Mouse (Mus musculus): Measurements from ENCODE around the gene Olfr64. TPM values are rescaled to one million over a fixed set of nuclear protein-coding genes. Genes with fewer than 3 reads are reported as not detected.

Olfr64 gene
- polyA plus RNA-seq (2015; fragmentation: Nextera tagmentation; extraction: Ambion mirVana), result not detected in 2 replicates

DNA sequence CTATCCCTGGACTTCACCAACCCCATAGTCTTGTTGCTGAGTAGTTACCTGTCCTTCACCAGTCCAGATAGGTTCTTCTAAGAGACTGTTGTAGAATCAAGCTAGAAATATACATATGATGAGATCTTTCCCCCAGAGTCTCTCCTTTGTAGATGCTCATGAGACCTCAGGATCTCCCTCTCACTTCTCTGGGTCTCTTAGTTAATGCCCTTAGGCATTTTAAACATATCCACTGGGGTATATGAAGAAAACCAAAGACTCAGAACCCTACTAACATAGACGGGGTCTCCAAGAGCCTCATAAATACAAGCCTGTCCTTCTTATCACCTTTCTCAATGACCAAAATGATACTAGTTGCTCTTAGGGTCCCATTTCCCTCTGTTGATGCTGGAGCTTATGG, at the start of gene Olfr64:
TSS of gene Olfr64 (minus strand) at position 101 of the 400 bp plus-strand sequence.
- Histone ChIP-seq H3K9me3 (replicated peaks; ENCODE audit: control insufficient read depth, low read length, poor library complexity, severe bottlenecking) (0 out of 2 replicates have a peak, but pooled peaks cover 3% of the 10 kb centered on the region), H3K27ac (ENCODE audit: low read length) (no peak within 1 kb of the TSS), H3K9ac (ENCODE audit: low read depth, low read length) (no peak within 1 kb of the TSS), H3K27me3 (ENCODE audit: control insufficient read depth, insufficient read depth, low read depth, low read length) (no peaks in the 10 kb centered on the region), H3K4me1 (ENCODE audit: control insufficient read depth, insufficient read depth, low read length) (no peaks in the 10 kb centered on the region), H3K4me2 (ENCODE audit: low read length) (no peak within 1 kb of the TSS), H3K36me3 (ENCODE audit: control insufficient read depth, insufficient read depth, low read length) (no peaks in the 10 kb centered on the region), H3K4me3 (ENCODE audit: low read depth, low read length) (no peak within 1 kb of the TSS)
- 85% methylated on average over 1 of the region's 1 CpGs for WGBS
- no peak for ATAC-seq

DNA sequence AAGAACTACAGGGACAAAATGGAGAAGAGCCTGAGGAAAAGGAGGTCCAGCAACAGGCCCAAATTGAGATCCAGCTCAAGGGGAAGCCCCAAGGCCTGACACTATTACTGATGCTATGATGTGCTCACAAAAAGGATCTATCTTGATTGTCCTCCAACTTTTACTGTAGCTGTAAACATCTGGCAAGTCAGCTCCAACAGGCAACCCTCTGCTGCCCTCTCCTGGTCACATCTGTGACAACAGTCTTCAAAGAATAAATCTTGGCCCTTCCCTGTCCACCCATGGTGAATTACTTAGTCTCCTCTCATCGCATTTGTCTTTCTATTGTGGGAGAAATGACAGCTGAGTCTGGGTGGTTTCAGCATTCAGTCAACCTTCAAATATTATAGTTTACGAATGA, 48.4 kb upstream of the Olfr64 start:
- Histone ChIP-seq H3K4me2 (ENCODE audit: low read length) (no peak overlapping the region), H3K4me3 (ENCODE audit: low read depth, low read length) (no peak overlapping the region), H3K27ac (ENCODE audit: low read length) (no peak overlapping the region), H3K36me3 (ENCODE audit: control insufficient read depth, insufficient read depth, low read length) (no peaks in the 10 kb centered on the region), H3K27me3 (ENCODE audit: control insufficient read depth, insufficient read depth, low read depth, low read length) (no peaks in the 10 kb centered on the region), H3K9ac (ENCODE audit: low read depth, low read length) (no peak overlapping the region), H3K9me3 (replicated peaks; ENCODE audit: control insufficient read depth, low read length, poor library complexity, severe bottlenecking) (no peaks in the 10 kb centered on the region), H3K4me1 (ENCODE audit: control insufficient read depth, insufficient read depth, low read length) (no peaks in the 10 kb centered on the region)
- no peak for ATAC-seq
- 23% methylated on average over 2 of the region's 2 CpGs for WGBS

DNA sequence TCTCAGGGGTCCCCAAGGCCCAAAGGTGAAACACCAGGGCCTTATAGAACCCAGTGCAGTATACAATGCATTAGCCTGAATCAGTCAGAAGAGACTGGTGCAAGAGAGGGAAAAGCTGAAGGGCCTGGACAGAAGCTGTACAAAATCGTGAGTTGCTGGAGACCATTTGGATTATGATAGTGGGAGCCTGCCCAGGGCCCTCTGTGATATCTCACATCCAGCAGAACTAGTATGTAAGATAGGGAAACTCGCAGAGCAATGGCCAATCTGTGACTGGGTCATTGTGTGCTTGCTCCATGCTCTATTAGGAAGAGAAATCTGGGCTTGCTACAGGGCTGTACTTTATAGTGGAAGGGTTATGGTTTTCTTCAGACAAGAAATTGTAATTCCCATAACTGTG, 40.0 kb upstream of the Olfr64 start, which contains the start of gene Olfr632:
TSS of gene Olfr632 (plus strand) at position 84 of the 400 bp plus-strand sequence.
- no peak within 1 kb of the TSS for H3K27ac ChIP-seq (ENCODE audit: low read length)
- WGBS, result 79% methylated on average over 2 of the region's 2 CpGs
- H3K4me1 ChIP-seq (ENCODE audit: control insufficient read depth, insufficient read depth, low read length), result no peaks in the 10 kb centered on the region
- H3K9ac ChIP-seq (ENCODE audit: low read depth, low read length), result no peak within 1 kb of the TSS
- H3K27me3 ChIP-seq (ENCODE audit: control insufficient read depth, insufficient read depth, low read depth, low read length), result no peaks in the 10 kb centered on the region
- ATAC-seq, result no peak
- H3K4me3 ChIP-seq (ENCODE audit: low read depth, low read length), result no peak within 1 kb of the TSS
- no peak within 1 kb of the TSS for H3K4me2 ChIP-seq (ENCODE audit: low read length)
- H3K36me3 ChIP-seq (ENCODE audit: control insufficient read depth, insufficient read depth, low read length), result no peaks in the 10 kb centered on the region
- no peaks in the 10 kb centered on the region for H3K9me3 ChIP-seq (replicated peaks; ENCODE audit: control insufficient read depth, low read length, poor library complexity, severe bottlenecking)

DNA sequence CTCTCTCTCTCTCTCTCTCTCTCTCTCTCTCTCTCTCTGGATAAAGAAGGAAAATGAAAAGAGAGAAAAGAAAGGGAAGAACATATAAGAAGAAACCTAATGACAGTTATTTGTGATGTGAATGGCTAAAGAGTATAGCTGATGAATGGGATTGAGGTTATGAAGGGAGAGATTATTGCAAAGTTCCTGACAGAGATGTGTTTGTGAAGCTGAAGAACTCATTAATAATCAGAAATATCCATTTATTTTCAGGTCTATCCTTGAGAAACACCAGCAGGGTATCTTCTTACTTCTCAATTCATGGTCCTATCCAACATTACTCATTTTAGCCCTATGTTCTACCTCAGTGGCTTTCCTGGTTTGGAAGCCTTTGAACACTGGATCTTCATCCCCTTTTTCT, 34.2 kb upstream of the Olfr64 start, which contains the start of gene Olfr631:
TSS of gene Olfr631 (plus strand) at position 301 of the 400 bp plus-strand sequence.
- H3K4me2 ChIP-seq (ENCODE audit: low read length), result no peak within 1 kb of the TSS
- H3K9ac ChIP-seq (ENCODE audit: low read depth, low read length), result no peak within 1 kb of the TSS
- H3K9me3 ChIP-seq (replicated peaks; ENCODE audit: control insufficient read depth, low read length, poor library complexity, severe bottlenecking), result no peaks in the 10 kb centered on the region
- H3K27ac ChIP-seq (ENCODE audit: low read length), result no peak within 1 kb of the TSS
- no peaks in the 10 kb centered on the region for H3K36me3 ChIP-seq (ENCODE audit: control insufficient read depth, insufficient read depth, low read length)
- H3K4me1 ChIP-seq (ENCODE audit: control insufficient read depth, insufficient read depth, low read length), result no peaks in the 10 kb centered on the region
- H3K4me3 ChIP-seq (ENCODE audit: low read depth, low read length), result no peak within 1 kb of the TSS
- ATAC-seq, result no peak
- H3K27me3 ChIP-seq (ENCODE audit: control insufficient read depth, insufficient read depth, low read depth, low read length), result no peaks in the 10 kb centered on the region

DNA sequence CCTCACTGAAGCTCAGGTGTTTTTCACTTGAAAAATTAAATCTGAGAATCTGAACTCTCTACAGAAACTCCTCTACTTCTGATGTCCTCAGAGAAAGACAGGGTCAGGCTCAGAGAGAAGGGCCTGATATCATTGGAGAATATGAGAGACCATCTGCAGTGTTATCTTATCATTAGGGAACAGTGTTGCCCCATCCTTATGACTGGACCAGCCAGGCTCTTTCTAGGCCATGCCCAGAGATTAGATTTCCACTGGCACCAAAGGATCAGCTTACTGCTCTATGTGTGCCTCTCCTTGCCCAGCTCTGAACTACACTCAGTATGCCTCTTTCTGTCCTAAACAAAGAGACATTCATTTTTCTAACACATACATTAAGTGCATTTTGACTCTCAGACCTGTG, 21.1 kb upstream of the Olfr64 start:
- Histone ChIP-seq H3K4me2 (ENCODE audit: low read length) (no peak overlapping the region), H3K4me3 (ENCODE audit: low read depth, low read length) (no peak overlapping the region), H3K27me3 (ENCODE audit: control insufficient read depth, insufficient read depth, low read depth, low read length) (no peaks in the 10 kb centered on the region), H3K27ac (ENCODE audit: low read length) (no peak overlapping the region), H3K36me3 (ENCODE audit: control insufficient read depth, insufficient read depth, low read length) (no peaks in the 10 kb centered on the region), H3K4me1 (ENCODE audit: control insufficient read depth, insufficient read depth, low read length) (no peaks in the 10 kb centered on the region), H3K9ac (ENCODE audit: low read depth, low read length) (no peak overlapping the region), H3K9me3 (replicated peaks; ENCODE audit: control insufficient read depth, low read length, poor library complexity, severe bottlenecking) (no peaks in the 10 kb centered on the region)
- no peak for ATAC-seq

DNA sequence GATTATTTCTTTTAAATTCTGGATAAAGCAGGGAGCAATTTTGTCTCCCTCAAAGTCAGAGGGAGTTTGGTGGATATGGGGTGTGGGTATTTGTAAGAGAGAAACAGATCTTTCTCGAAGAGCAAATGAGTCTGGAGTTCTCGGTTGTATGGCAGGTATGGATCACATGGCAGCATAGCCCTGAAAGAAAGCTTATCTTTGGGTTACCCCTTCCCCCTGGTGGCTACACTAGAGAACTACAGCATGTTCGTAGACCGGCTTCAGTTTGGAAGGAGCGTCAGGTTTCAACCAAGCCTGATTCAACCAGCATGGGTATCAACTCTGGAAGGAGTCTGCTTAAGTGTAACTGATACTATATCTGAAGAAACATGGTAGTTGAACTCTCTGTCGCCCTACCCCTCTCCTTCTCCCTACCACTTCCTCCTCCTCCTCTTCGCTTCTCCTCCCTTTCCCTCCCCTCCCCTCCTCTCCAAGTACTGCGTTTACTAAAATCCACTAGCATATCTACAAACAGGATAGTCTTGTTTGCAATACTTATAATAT, 18.8 kb upstream of the Olfr64 start:
- 50% methylated on average over 8 of the region's 8 CpGs for WGBS
- no peak overlapping the region for H3K27ac ChIP-seq (ENCODE audit: low read length)
- no peaks in the 10 kb centered on the region for H3K27me3 ChIP-seq (ENCODE audit: control insufficient read depth, insufficient read depth, low read depth, low read length)
- H3K4me1 ChIP-seq (ENCODE audit: control insufficient read depth, insufficient read depth, low read length), result no peaks in the 10 kb centered on the region
- no peak for ATAC-seq
- H3K4me3 ChIP-seq (ENCODE audit: low read depth, low read length), result no peak overlapping the region
- no peak overlapping the region for H3K9ac ChIP-seq (ENCODE audit: low read depth, low read length)
- H3K36me3 ChIP-seq (ENCODE audit: control insufficient read depth, insufficient read depth, low read length), result no peaks in the 10 kb centered on the region
- no peaks in the 10 kb centered on the region for H3K9me3 ChIP-seq (replicated peaks; ENCODE audit: control insufficient read depth, low read length, poor library complexity, severe bottlenecking)
- no peak overlapping the region for H3K4me2 ChIP-seq (ENCODE audit: low read length)

DNA sequence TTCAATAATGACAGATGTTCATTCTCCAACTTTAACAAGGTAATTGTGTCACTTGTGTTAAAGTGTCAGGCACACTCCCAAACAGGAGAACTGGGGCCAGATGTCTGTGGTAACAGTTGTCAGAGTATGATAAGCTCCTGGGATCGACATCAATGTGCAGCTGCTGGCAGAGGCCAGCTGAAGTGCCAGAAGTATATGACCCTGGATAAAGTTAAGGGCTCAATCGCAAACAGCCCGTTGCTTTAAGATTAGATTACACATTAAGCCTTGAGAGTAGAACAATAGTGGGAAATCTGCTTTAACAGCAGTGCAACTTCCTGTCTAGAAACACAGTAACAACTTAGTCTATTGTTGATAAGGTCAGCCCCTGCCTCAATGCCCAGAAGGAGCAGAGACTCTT, 15.8 kb upstream of the Olfr64 start:
- no peaks in the 10 kb centered on the region for H3K27me3 ChIP-seq (ENCODE audit: control insufficient read depth, insufficient read depth, low read depth, low read length)
- no peaks in the 10 kb centered on the region for H3K9me3 ChIP-seq (replicated peaks; ENCODE audit: control insufficient read depth, low read length, poor library complexity, severe bottlenecking)
- H3K27ac ChIP-seq (ENCODE audit: low read length), result no peak overlapping the region
- H3K36me3 ChIP-seq (ENCODE audit: control insufficient read depth, insufficient read depth, low read length), result no peaks in the 10 kb centered on the region
- no peak overlapping the region for H3K4me3 ChIP-seq (ENCODE audit: low read depth, low read length)
- no peaks in the 10 kb centered on the region for H3K4me1 ChIP-seq (ENCODE audit: control insufficient read depth, insufficient read depth, low read length)
- H3K4me2 ChIP-seq (ENCODE audit: low read length), result no peak overlapping the region
- no peak overlapping the region for H3K9ac ChIP-seq (ENCODE audit: low read depth, low read length)
- WGBS, result 51% methylated on average over 3 of the region's 3 CpGs
- ATAC-seq, result no peak

DNA sequence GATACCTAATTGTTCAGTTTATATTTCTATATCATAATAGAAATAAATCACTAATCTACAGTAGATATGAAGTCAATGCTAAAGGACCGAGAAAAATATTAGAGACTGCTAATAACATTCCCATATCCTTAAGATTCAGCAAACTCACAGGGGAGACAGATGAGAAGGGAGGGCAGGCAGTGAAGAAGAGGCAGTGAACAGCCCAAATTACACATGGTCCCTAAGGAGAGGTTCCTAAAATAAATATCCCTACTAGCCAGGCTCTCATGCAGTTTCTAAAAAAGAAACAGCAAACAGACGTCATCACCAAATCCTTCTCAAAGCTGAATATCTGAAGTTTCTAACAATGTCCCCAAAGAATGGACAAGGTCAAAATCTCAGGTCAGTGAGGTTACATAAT, 8.9 kb upstream of the Olfr64 start, which contains the start of gene Olfr65:
TSS of gene Olfr65 (plus strand) at position 301 of the 400 bp plus-strand sequence.
- 77% methylated on average over 2 of the region's 2 CpGs for WGBS
- no peak within 1 kb of the TSS for H3K4me2 ChIP-seq (ENCODE audit: low read length)
- H3K36me3 ChIP-seq (ENCODE audit: control insufficient read depth, insufficient read depth, low read length), result no peaks in the 10 kb centered on the region
- ATAC-seq, result no peak
- no peaks in the 10 kb centered on the region for H3K4me1 ChIP-seq (ENCODE audit: control insufficient read depth, insufficient read depth, low read length)
- no peak within 1 kb of the TSS for H3K9ac ChIP-seq (ENCODE audit: low read depth, low read length)
- H3K27ac ChIP-seq (ENCODE audit: low read length), result no peak within 1 kb of the TSS
- no peaks in the 10 kb centered on the region for H3K27me3 ChIP-seq (ENCODE audit: control insufficient read depth, insufficient read depth, low read depth, low read length)
- H3K4me3 ChIP-seq (ENCODE audit: low read depth, low read length), result no peak within 1 kb of the TSS
- 0 out of 2 replicates have a peak, but pooled peaks cover 3% of the 10 kb centered on the region for H3K9me3 ChIP-seq (replicated peaks; ENCODE audit: control insufficient read depth, low read length, poor library complexity, severe bottlenecking)

DNA sequence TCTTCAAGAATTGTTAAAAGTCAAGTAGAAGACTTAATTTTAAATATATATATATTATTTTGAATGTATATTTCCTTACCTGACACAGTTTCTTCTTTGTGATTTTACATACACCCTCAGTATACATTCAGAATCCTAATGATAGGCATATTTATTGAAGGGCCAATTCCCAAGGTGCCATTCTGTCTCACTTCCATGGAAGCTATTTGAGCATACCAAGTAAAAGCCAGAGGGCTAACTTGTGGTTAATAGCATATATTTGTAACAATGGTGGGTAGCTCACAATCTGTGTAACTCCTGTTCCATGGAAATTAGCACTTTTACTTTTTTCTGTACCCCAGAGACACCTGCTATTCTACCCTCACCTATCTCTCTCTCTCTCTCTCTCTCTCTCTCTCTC, 8.1 kb downstream of the Olfr64 start, which contains the start of gene Olfr66:
TSS of gene Olfr66 (minus strand) at position 101 of the 400 bp plus-strand sequence.
- H3K9me3 ChIP-seq (replicated peaks; ENCODE audit: control insufficient read depth, low read length, poor library complexity, severe bottlenecking), result no peaks in the 10 kb centered on the region
- no peaks in the 10 kb centered on the region for H3K27me3 ChIP-seq (ENCODE audit: control insufficient read depth, insufficient read depth, low read depth, low read length)
- no peaks in the 10 kb centered on the region for H3K4me1 ChIP-seq (ENCODE audit: control insufficient read depth, insufficient read depth, low read length)
- no peak within 1 kb of the TSS for H3K27ac ChIP-seq (ENCODE audit: low read length)
- no peak within 1 kb of the TSS for H3K4me2 ChIP-seq (ENCODE audit: low read length)
- no peak for ATAC-seq
- H3K4me3 ChIP-seq (ENCODE audit: low read depth, low read length), result no peak within 1 kb of the TSS
- H3K9ac ChIP-seq (ENCODE audit: low read depth, low read length), result no peak within 1 kb of the TSS
- no peaks in the 10 kb centered on the region for H3K36me3 ChIP-seq (ENCODE audit: control insufficient read depth, insufficient read depth, low read length)

All from midbrain, embryonic 16.5 days (tissue).